Mouse (Mus musculus) heart, embryonic 16.5 days (tissue): ENCODE measurements around the gene Pim3. TPM values are rescaled to one million over a fixed set of nuclear protein-coding genes. Genes with fewer than 3 reads are reported as not detected.

ENCODE experiments used
- ATAC-seq: fragments of 200-750 bp; cut with Nextera tagmentation; replicated peaks from 2 replicates; pipeline ENCODE4 v1.8.0; 2017; ENCODE audit warnings: moderate number of reproducible peaks; ENCODE audit not compliant: insufficient read depth, low FRiP score; ENCODE audit errors: extremely low read depth
- H3K27ac ChIP-seq: fragments of 300-500 bp; sonication (generic); 2 replicates; pipeline ENCODE4 v1.5.1; 2014; ENCODE audit warnings: mild to moderate bottlenecking, low read length, control low read depth, moderate library complexity
- H3K27me3 ChIP-seq: fragments of 300-500 bp; sonication (generic); 2 replicates; pipeline ENCODE4 v1.6.1; 2014; ENCODE audit warnings: low read length, mixed read lengths; ENCODE audit not compliant: control insufficient read depth, insufficient read depth
- H3K36me3 ChIP-seq: fragments of 300-500 bp; sonication (generic); 2 replicates; pipeline ENCODE4 v1.6.1; 2014; ENCODE audit not compliant: control insufficient read depth, insufficient read depth
- H3K4me1 ChIP-seq: fragments of 300-500 bp; sonication (generic); 2 replicates; pipeline ENCODE4 v1.6.1; 2014; ENCODE audit warnings: low read length, mixed read lengths; ENCODE audit not compliant: control insufficient read depth, insufficient read depth
- H3K4me2 ChIP-seq: fragments of 300-500 bp; sonication (generic); 2 replicates; pipeline ENCODE4 v1.6.1; 2014; ENCODE audit warnings: low read depth, mild to moderate bottlenecking, control low read depth, low read length
- H3K4me3 ChIP-seq: fragments of 300-500 bp; sonication (generic); 2 replicates; pipeline ENCODE4 v1.5.1; 2014; ENCODE audit warnings: mild to moderate bottlenecking, control low read depth, low read length
- H3K9ac ChIP-seq: fragments of 300-500 bp; sonication (generic); 2 replicates; pipeline ENCODE4 v1.6.1; 2014; ENCODE audit warnings: low read length, control low read depth
- H3K9me3 ChIP-seq: fragments of 300-500 bp; sonication (generic); replicated peaks from 2 replicates; pipeline ENCODE4 v1.6.1; 2016; ENCODE audit warnings: low read length; ENCODE audit not compliant: control insufficient read depth
- WGBS: fragments of 180-500 bp; shearing (Covaris S2); extraction: QIAGEN DNeasy Blood & Tissue Kit; methylation state at CpG from one replicate; pipeline ENCODE4 v1.1.7; 2014; 5-methylcytosine and 5-hydroxymethylcytosine counted together
- polyA plus RNA-seq: library from polyadenylated mRNA; unstranded; fragments of >200 nt; fragmentation: Nextera tagmentation; extraction: Ambion mirVana; gene quantifications from 2 replicates; pipeline ENCODE4 v1.2.1, GENCODE M21; 2015

Pim3 gene
- polyA plus RNA-seq, 1 experiment from 2014 or later, result 69.8 TPM

DNA sequence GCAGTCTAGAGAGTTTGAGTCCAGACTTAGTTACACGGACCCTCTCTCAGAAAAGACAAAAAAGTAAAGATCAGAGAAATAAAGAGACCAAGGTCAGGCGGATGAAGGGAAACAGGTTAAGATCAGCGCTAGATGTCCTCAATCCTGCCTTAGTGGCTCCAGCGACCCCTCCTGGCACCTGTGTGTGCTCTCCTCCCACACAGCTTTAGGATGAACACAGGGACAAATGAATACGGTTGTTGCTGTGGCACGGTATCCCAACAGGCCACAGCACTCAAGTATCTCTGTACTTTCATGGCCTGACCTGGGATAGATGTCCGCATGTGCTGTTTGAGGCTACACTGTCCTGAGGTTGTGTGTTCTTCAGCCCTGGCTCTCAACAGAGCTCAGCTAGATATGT is 33.1 kb downstream of the Pim3 start:
- no peak overlapping the region for H3K4me2 ChIP-seq
- no peak overlapping the region for H3K9ac ChIP-seq
- no peaks in the 10 kb centered on the region for H3K9me3 ChIP-seq
- H3K36me3 ChIP-seq, result no peaks in the 10 kb centered on the region
- 62% methylated on average over 7 of the region's 7 CpGs for WGBS
- no peak overlapping the region for H3K27ac ChIP-seq
- H3K4me3 ChIP-seq, result no peak overlapping the region
- ATAC-seq, result no peak
- H3K27me3 ChIP-seq, result 0 out of 2 replicates have a peak, but pooled peaks cover 2% of the 10 kb centered on the region
- 0 out of 2 replicates have a peak, but pooled peaks cover 2% of the 10 kb centered on the region for H3K4me1 ChIP-seq

- Histone ChIP-seq H3K9ac (no peak overlapping the region), H3K36me3 (no peaks in the 10 kb centered on the region), H3K4me2 (no peak overlapping the region), H3K27ac (no peak overlapping the region), H3K4me1 (0 out of 2 replicates have a peak, but pooled peaks cover 2% of the 10 kb centered on the region), H3K4me3 (no peak overlapping the region), H3K9me3 (no peaks in the 10 kb centered on the region), H3K27me3 (0 out of 2 replicates have a peak, but pooled peaks cover 2% of the 10 kb centered on the region)
- ATAC-seq, result no peak
- 81% methylated on average over 6 of the region's 6 CpGs for WGBS
These were observed 33.9 kb downstream of the Pim3 start for GRCm38 (mm10) chr15:88895891-88896290.

- H3K36me3 ChIP-seq, result no peaks in the 10 kb centered on the region
- no peaks in the 10 kb centered on the region for H3K4me1 ChIP-seq
- no peak overlapping the region for H3K27ac ChIP-seq
- no peak overlapping the region for H3K9ac ChIP-seq
- no peak overlapping the region for H3K4me2 ChIP-seq
- no peaks in the 10 kb centered on the region for H3K9me3 ChIP-seq
- WGBS, result 76% methylated on average over 10 of the region's 10 CpGs
- H3K4me3 ChIP-seq, result no peak overlapping the region
- 0 out of 2 replicates have a peak, but pooled peaks cover 2% of the 10 kb centered on the region for H3K27me3 ChIP-seq
- no peak for ATAC-seq
These were observed 34.5 kb downstream of the Pim3 start for GRCm38 (mm10) chr15:88896341-88896980.

GRCm38 (mm10) chr15:88902200-88902875 is 40.4 kb downstream of the Pim3 start:
- 77% methylated on average over 15 of the region's 15 CpGs for WGBS
- H3K27me3 ChIP-seq, result no peaks in the 10 kb centered on the region
- no peak for ATAC-seq

DNA sequence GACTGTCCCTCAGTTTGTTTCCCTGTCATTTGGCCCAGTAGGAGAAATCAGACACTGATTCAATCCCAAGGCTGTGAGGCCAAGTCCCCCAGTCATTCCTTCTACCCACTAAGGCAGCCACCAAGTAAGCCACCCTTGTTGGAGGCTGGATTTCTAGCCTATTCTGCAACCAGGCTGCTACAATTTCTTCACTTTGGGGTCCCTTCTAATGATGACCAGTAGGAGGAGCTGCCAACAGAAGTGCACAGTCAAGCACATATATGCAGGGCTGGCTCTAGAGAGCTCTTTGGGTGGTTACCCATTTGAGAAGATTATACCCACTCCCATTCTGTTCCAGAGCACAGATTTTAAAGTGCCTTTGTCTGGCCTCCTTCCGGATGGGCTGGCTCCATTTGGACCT is 41.1 kb downstream of the Pim3 start:
- no peak for ATAC-seq
- 78% methylated on average over 1 of the region's 1 CpGs for WGBS
- Histone ChIP-seq H3K27me3 (no peaks in the 10 kb centered on the region), H3K27ac (no peak overlapping the region), H3K4me1 (no peaks in the 10 kb centered on the region), H3K4me3 (no peak overlapping the region), H3K9me3 (no peaks in the 10 kb centered on the region), H3K4me2 (no peak overlapping the region), H3K36me3 (no peaks in the 10 kb centered on the region), H3K9ac (no peak overlapping the region)

More at GRCm38 (mm10) chr15:88902200-88902875, 40.4 kb downstream of the Pim3 start:
- Histone ChIP-seq H3K4me2 (no peak overlapping the region), H3K27ac (no peak overlapping the region), H3K9ac (no peak overlapping the region), H3K4me1 (no peaks in the 10 kb centered on the region), H3K4me3 (no peak overlapping the region), H3K36me3 (no peaks in the 10 kb centered on the region), H3K9me3 (no peaks in the 10 kb centered on the region)

DNA sequence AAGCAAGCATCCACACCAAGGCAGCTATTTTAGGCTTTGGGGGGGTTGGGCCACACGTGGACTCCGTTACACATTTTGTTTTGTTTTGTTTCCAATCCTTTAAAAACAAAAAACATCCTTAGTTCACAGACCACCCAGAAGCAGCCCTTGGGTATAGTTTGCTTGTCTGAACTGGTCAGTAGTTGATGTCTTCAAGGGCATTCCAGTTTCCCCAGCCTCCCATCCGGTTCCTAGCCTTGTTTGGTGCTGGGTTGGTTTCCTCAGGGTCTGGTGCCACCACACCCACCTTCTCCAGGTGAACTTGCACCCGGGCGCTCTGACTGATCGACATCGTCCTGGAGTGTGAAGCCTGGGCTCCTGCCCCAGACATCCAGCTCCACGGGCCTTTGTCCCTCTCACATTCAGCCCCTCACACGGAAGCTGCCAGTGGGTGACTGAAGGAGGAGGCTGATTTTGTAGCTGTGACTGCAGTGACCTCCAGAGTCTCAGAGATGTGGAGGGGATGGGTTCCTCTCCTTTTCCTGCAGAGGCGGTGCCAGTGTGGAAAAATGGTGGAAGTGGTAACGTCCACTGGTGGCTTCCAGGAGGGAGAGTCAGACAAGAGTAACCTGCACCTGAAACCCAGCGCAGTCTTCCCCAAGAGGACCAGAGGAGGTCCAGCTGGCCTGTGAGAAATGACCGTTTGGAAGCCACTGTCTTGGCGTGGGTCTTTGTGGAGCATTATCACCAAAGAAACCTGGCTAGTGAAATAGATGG is 42.2 kb downstream of the Pim3 start:
- no peak for ATAC-seq
- no peaks in the 10 kb centered on the region for H3K9me3 ChIP-seq
- 77% methylated on average over 14 of the region's 14 CpGs for WGBS
- H3K4me2 ChIP-seq, result no peak overlapping the region
- no peak overlapping the region for H3K27ac ChIP-seq
- no peaks in the 10 kb centered on the region for H3K27me3 ChIP-seq
- H3K36me3 ChIP-seq, result no peaks in the 10 kb centered on the region
- H3K4me3 ChIP-seq, result no peak overlapping the region
- H3K9ac ChIP-seq, result no peak overlapping the region
- no peaks in the 10 kb centered on the region for H3K4me1 ChIP-seq

DNA sequence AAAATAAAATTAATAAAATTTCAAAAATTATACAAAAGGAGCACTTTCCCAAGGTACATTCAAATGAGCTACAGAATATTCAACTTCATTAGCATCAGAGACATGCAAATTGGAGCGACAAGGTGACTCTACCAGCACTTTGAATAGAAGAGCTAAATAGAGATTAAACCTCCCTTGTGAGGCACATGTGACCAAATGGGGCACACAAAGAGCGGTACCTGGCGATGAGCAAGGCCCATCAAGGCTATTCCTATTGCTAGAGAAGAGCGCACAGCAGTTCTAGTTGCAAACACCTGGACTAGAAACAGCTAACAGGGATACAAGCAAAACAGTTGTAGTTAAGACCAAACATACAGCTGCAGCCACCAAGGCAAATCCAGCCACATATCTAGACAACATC is 44.4 kb downstream of the Pim3 start:
- Histone ChIP-seq H3K27me3 (no peaks in the 10 kb centered on the region), H3K4me2 (no peak overlapping the region), H3K36me3 (no peaks in the 10 kb centered on the region), H3K4me1 (no peaks in the 10 kb centered on the region), H3K9me3 (no peaks in the 10 kb centered on the region), H3K4me3 (no peak overlapping the region), H3K27ac (no peak overlapping the region), H3K9ac (no peak overlapping the region)
- WGBS, result 65% methylated on average over 4 of the region's 4 CpGs
- no peak for ATAC-seq

- Histone ChIP-seq H3K36me3 (no peaks in the 10 kb centered on the region), H3K9ac (no peak overlapping the region), H3K9me3 (no peaks in the 10 kb centered on the region), H3K4me2 (no peak overlapping the region), H3K27me3 (no peaks in the 10 kb centered on the region), H3K27ac (no peak overlapping the region), H3K4me3 (no peak overlapping the region), H3K4me1 (no peaks in the 10 kb centered on the region)
- 84% methylated on average over 7 of the region's 7 CpGs for WGBS
- ATAC-seq, result no peak
These were observed 53.1 kb downstream of the Pim3 start for GRCm38 (mm10) chr15:88915046-88915445.
